Mouse (Mus musculus) embryonic facial prominence, embryonic 10.5 days (tissue): Measurements from ENCODE around the gene Cldn8. TPM values are rescaled to one million over a fixed set of nuclear protein-coding genes. Genes with fewer than 3 reads are reported as not detected.

Source experiments
- DNase-seq: peaks from one replicate; pipeline ENCODE4 v3.0.0-alpha.2; 2017; ENCODE audit warnings: low spot score
- H3K27ac ChIP-seq: fragments of 300-500 bp; sonication (generic); replicated peaks from 2 replicates; pipeline ENCODE4 v1.5.1; 2016; ENCODE audit warnings: mild to moderate bottlenecking
- H3K27me3 ChIP-seq: fragments of 300-500 bp; sonication (generic); replicated peaks from 2 replicates; pipeline ENCODE4 v1.6.1; 2016; ENCODE audit warnings: low read depth, mild to moderate bottlenecking; ENCODE audit not compliant: poor library complexity, severe bottlenecking
- H3K36me3 ChIP-seq: fragments of 300-500 bp; sonication (generic); replicated peaks from 2 replicates; pipeline ENCODE4 v1.6.1; 2016; ENCODE audit warnings: mild to moderate bottlenecking, moderate library complexity
- H3K4me1 ChIP-seq: fragments of 300-500 bp; sonication (generic); 2 replicates; pipeline ENCODE4 v1.6.1; 2016
- H3K4me3 ChIP-seq: fragments of 300-500 bp; sonication (generic); 2 replicates; pipeline ENCODE4 v1.5.1; 2016; ENCODE audit warnings: mild to moderate bottlenecking, moderate library complexity
- H3K9me3 ChIP-seq: fragments of 300-500 bp; sonication (generic); 2 replicates; pipeline ENCODE4 v1.6.1; 2016; ENCODE audit warnings: mild to moderate bottlenecking
- WGBS: fragments of 180-500 bp; shearing (Covaris S2); methylation state at CpG from one replicate; pipeline ENCODE4 v1.1.7; 2016; 5-methylcytosine and 5-hydroxymethylcytosine counted together
- polyA plus RNA-seq: library from polyadenylated mRNA; unstranded; fragments of >200 nt; fragmentation: Nextera tagmentation; extraction: Ambion mirVana; gene quantifications from 2 replicates; pipeline ENCODE4 v1.2.1, GENCODE M21; 2016

Cldn8 gene
- polyA plus RNA-seq, 1 experiment from 2014 or later = 4.2 TPM

GRCm38 (mm10) chr16:88569732-88570131 lies 6.7 kb upstream of the Cldn8 start:
- Histone ChIP-seq H3K4me3 (no peak overlapping the region), H3K27ac (no peak overlapping the region), H3K9me3 (no peaks in the 10 kb centered on the region), H3K36me3 (no peaks in the 10 kb centered on the region), H3K4me1 (no peaks in the 10 kb centered on the region), H3K27me3 (no peaks in the 10 kb centered on the region)
- DNase-seq = no peak
- 92% methylated on average over 3 of the region's 3 CpGs for WGBS

DNA sequence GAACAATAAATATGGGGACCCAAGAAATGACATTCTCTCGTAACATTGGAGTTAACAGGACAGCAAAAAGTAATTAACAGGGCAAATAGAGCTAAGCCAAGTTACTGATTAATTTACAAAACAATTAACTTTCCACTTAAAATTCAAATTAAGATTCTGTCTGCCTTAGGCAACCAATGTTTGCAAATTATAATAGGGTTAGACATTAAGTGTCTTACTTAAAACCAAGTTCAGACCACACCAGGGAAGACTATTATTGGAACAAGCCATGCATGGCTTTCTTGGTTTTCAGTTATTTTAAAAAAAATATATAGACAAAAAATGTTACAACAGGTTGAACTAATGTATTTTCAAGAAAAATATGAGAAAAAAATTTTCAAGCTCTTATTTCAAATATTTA lies 6.1 kb upstream of the Cldn8 start:
- Histone ChIP-seq H3K36me3 (no peaks in the 10 kb centered on the region), H3K9me3 (no peaks in the 10 kb centered on the region), H3K4me3 (no peak overlapping the region), H3K4me1 (no peaks in the 10 kb centered on the region), H3K27ac (no peak overlapping the region), H3K27me3 (no peaks in the 10 kb centered on the region)
- no peak for DNase-seq
- WGBS = 84% methylated on average over 1 of the region's 1 CpGs

- H3K27me3 ChIP-seq = no peaks in the 10 kb centered on the region
- H3K36me3 ChIP-seq = no peaks in the 10 kb centered on the region
- no peak for DNase-seq
- H3K4me3 ChIP-seq = 0 out of 2 replicates have a peak overlapping the region, but pooled peaks have one; percentile 21
- 61% methylated on average over 6 of the region's 6 CpGs for WGBS
- H3K9me3 ChIP-seq = no peaks in the 10 kb centered on the region
- H3K4me1 ChIP-seq = peaks cover 3% of the 10 kb centered on the region; the same call in 1 of the 2 replicates
- no peak overlapping the region for H3K27ac ChIP-seq
Observed at GRCm38 (mm10) chr16:88561617-88562164, 1.3 kb downstream of the Cldn8 start.

DNA sequence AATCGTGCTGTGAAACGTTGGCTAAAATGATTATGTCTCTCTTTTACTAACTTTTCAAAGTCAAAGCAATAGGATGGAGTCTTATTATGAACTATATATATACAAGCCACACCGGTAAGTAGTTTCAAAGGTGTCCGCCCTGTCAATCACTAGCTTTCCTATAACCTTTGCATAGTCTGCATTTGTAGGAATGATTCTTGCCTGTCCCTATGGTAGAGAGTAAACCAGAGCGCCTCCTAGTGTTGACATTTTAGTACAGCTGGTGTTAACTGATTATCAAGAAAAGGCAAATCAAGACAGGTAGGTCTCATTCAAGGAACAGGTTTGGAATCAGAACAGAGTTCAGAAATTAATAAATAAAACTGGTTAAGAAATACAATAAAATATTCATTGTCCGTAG lies 20.5 kb downstream of the Cldn8 start:
- Histone ChIP-seq H3K27ac (no peak overlapping the region), H3K4me1 (no peaks in the 10 kb centered on the region), H3K4me3 (no peak overlapping the region), H3K36me3 (no peaks in the 10 kb centered on the region), H3K9me3 (no peaks in the 10 kb centered on the region), H3K27me3 (no peaks in the 10 kb centered on the region)
- DNase-seq = peak; percentile 10
- WGBS = 55% methylated on average over 6 of the region's 6 CpGs

- no peaks in the 10 kb centered on the region for H3K36me3 ChIP-seq
- H3K27me3 ChIP-seq = no peaks in the 10 kb centered on the region
- no peaks in the 10 kb centered on the region for H3K9me3 ChIP-seq
- no peak for DNase-seq
- 83% methylated on average over 3 of the region's 3 CpGs for WGBS
- no peak overlapping the region for H3K27ac ChIP-seq
- no peak overlapping the region for H3K4me3 ChIP-seq
- no peaks in the 10 kb centered on the region for H3K4me1 ChIP-seq
Observed at GRCm38 (mm10) chr16:88539841-88540487, 23.0 kb downstream of the Cldn8 start.

DNA sequence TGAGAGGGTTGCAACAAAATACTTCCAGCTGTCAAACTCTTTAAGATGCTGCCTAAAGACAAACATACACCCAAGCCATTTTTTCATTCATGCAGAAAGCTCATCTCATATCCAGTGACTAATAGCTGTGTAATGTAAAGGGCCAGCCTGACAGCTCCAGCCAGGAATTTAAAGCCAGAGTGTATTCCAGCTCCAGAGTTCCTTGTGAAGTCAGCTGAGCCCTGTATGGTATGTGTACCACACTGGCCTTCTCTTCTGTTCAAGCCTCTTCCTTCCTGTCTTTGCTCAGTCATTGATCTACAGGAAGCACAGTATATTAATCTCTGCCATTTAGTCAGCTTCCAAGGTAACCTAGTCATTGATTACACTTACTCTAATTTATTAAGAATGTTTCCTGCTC lies 51.6 kb downstream of the Cldn8 start:
- no peak overlapping the region for H3K4me3 ChIP-seq
- peaks cover 4% of the 10 kb centered on the region for H3K4me1 ChIP-seq
- no peak overlapping the region for H3K27ac ChIP-seq
- H3K27me3 ChIP-seq = no peaks in the 10 kb centered on the region
- H3K9me3 ChIP-seq = no peaks in the 10 kb centered on the region
- H3K36me3 ChIP-seq = no peaks in the 10 kb centered on the region
- DNase-seq = no peak

Other genes with a start within 250 kb of the Cldn8 start
- gene Cldn17, start 56.2 kb downstream of the Cldn8 start, polyA plus RNA-seq = not detected in 2 replicates
- gene Krtap24-1, start 49.1 kb upstream of the Cldn8 start, polyA plus RNA-seq = not detected in 2 replicates
- not detected in 2 replicates for gene 2310079G19Rik, start 64.5 kb upstream of the Cldn8 start, polyA plus RNA-seq
- gene Krtap26-1, start 84.6 kb upstream of the Cldn8 start, polyA plus RNA-seq = not detected in 2 replicates
- gene Krtap27-1, start 108.5 kb upstream of the Cldn8 start, polyA plus RNA-seq = not detected in 2 replicates
- not detected in 2 replicates for gene 2310061N02Rik, start 144.8 kb upstream of the Cldn8 start, polyA plus RNA-seq
- not detected in 2 replicates for gene Krtap13-1, start 165.7 kb upstream of the Cldn8 start, polyA plus RNA-seq
- not detected in 2 replicates for gene Krtap13, start 188.5 kb upstream of the Cldn8 start, polyA plus RNA-seq
- gene 2310034C09Rik, start 195.7 kb upstream of the Cldn8 start, polyA plus RNA-seq = not detected in 2 replicates
- not detected in 2 replicates for gene 2310057N15Rik, start 211.0 kb upstream of the Cldn8 start, polyA plus RNA-seq
- not detected in 2 replicates for gene Gm5965, start 214.7 kb upstream of the Cldn8 start, polyA plus RNA-seq
- gene Gm20741, start 249.0 kb upstream of the Cldn8 start, polyA plus RNA-seq = not detected in 2 replicates